Mouse (Mus musculus) neural tube, embryonic 15.5 days (tissue): ENCODE results near the gene H2-D1. TPM values are rescaled to one million over a fixed set of nuclear protein-coding genes. Genes with fewer than 3 reads are reported as not detected.
A peak's percentile ranks its signal among the peaks of the same experiment; 100 is the strongest.

Experiments
- ATAC-seq: fragments of 200-750 bp; cut with Nextera tagmentation; 2 replicates; pipeline ENCODE4 v1.8.0; 2017; ENCODE audit warnings: mild to moderate bottlenecking, moderate TSS enrichment, moderate library complexity; ENCODE audit not compliant: low FRiP score
- H3K27ac ChIP-seq: fragments of 300-500 bp; sonication (generic); replicated peaks from 2 replicates; pipeline ENCODE4 v1.5.1; 2015; ENCODE audit warnings: mild to moderate bottlenecking, inconsistent platforms
- H3K27me3 ChIP-seq: fragments of 300-500 bp; sonication (generic); replicated peaks from 2 replicates; pipeline ENCODE4 v1.6.1; 2015; ENCODE audit warnings: inconsistent platforms
- H3K36me3 ChIP-seq: fragments of 300-500 bp; sonication (generic); 2 replicates; pipeline ENCODE4 v1.6.1; 2015; ENCODE audit warnings: inconsistent platforms
- H3K4me1 ChIP-seq: fragments of 300-500 bp; sonication (generic); 2 replicates; pipeline ENCODE4 v1.6.1; 2015; ENCODE audit warnings: inconsistent platforms
- H3K4me2 ChIP-seq: fragments of 300-500 bp; sonication (generic); 2 replicates; pipeline ENCODE4 v1.6.1; 2015; ENCODE audit warnings: inconsistent platforms, mild to moderate bottlenecking, moderate library complexity
- H3K4me3 ChIP-seq: fragments of 300-500 bp; sonication (generic); replicated peaks from 2 replicates; pipeline ENCODE4 v1.5.1; 2015; ENCODE audit warnings: mild to moderate bottlenecking, inconsistent platforms
- H3K9ac ChIP-seq: fragments of 300-500 bp; sonication (generic); replicated peaks from 2 replicates; pipeline ENCODE4 v1.6.1; 2015; ENCODE audit warnings: mild to moderate bottlenecking, inconsistent platforms
- H3K9me3 ChIP-seq: fragments of 300-500 bp; sonication (generic); replicated peaks from 2 replicates; pipeline ENCODE4 v1.6.1; 2016; ENCODE audit warnings: inconsistent platforms
- WGBS: fragments of 180-500 bp; shearing (Covaris S2); methylation state at CpG from one replicate; pipeline ENCODE4 v1.1.7; 2015; ENCODE audit warnings: mixed read lengths; 5-methylcytosine and 5-hydroxymethylcytosine counted together
- polyA plus RNA-seq: library from polyadenylated mRNA; unstranded; fragments of >200 nt; fragmentation: Nextera tagmentation; extraction: Ambion mirVana; gene quantifications from 2 replicates; pipeline ENCODE4 v1.2.1, GENCODE M21; 2015

The H2-D1 gene
- 143 and 196 TPM in 2 replicates for polyA plus RNA-seq

DNA sequence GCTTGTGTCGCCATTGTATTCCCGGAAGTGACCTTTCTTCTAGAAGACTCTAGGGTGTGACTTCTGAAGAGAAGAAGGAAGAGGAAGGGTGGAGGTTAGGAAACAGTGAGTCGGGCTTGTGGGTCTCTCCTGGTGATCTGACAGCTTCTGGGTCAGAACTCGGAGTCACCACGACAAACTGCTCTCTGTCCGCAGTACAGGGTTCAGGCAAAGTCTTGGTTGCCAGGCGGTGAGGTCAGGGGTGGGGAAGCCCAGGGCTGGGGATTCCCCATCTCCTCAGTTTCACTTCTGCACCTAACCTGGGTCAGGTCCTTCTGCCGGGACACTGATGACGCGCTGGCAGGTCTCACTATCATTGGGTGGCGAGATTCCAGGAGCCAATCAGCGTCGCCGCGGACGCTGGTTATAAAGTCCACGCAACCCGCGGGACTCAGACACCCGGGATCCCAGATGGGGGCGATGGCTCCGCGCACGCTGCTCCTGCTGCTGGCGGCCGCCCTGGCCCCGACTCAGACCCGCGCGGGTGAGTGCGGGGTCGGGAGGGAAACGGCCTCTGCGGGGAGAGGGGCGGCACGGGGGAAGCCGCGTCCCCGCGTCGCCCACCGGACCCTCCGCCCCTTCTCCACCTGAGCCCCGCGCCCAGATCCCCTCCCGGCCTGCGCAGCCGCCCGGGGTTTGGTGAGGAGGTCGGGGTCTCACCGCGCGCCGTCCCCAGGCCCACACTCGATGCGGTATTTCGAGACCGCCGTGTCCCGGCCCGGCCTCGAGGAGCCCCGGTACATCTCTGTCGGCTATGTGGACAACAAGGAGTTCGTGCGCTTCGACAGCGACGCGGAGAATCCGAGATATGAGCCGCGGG lies at the start of gene H2-D1:
H2-D1 (plus strand) TSS at position 67 of the 859 bp plus-strand sequence.
- peak within 1 kb of the TSS; percentile 71 for H3K9ac ChIP-seq
- peak within 1 kb of the TSS; percentile 71 for H3K4me3 ChIP-seq
- peaks cover 6% of the 10 kb centered on the region; the same call in 1 of the 2 replicates for H3K27me3 ChIP-seq
- H3K27ac ChIP-seq: peak within 1 kb of the TSS; percentile 39; the same call in 1 of the 2 replicates
- WGBS: under 1% methylated on average over 63 of the region's 73 CpGs
- H3K4me2 ChIP-seq: peak within 1 kb of the TSS; percentile 92
- no peaks in the 10 kb centered on the region for H3K9me3 ChIP-seq
- ATAC-seq: peak; percentile 94
- H3K36me3 ChIP-seq: peaks cover 3% of the 10 kb centered on the region; the same call in 1 of the 2 replicates
- peaks cover 18% of the 10 kb centered on the region for H3K4me1 ChIP-seq

GRCm38 (mm10) chr17:35213071-35213470 lies 49.5 kb upstream of the H2-D1 start:
- Histone ChIP-seq H3K9me3 (no peaks in the 10 kb centered on the region), H3K36me3 (no peaks in the 10 kb centered on the region), H3K9ac (no peak overlapping the region), H3K27me3 (no peaks in the 10 kb centered on the region), H3K27ac (no peak overlapping the region), H3K4me2 (no peak overlapping the region), H3K4me1 (no peaks in the 10 kb centered on the region), H3K4me3 (no peak overlapping the region)
- no peak for ATAC-seq
- WGBS: 93% methylated on average over 5 of the region's 5 CpGs

DNA sequence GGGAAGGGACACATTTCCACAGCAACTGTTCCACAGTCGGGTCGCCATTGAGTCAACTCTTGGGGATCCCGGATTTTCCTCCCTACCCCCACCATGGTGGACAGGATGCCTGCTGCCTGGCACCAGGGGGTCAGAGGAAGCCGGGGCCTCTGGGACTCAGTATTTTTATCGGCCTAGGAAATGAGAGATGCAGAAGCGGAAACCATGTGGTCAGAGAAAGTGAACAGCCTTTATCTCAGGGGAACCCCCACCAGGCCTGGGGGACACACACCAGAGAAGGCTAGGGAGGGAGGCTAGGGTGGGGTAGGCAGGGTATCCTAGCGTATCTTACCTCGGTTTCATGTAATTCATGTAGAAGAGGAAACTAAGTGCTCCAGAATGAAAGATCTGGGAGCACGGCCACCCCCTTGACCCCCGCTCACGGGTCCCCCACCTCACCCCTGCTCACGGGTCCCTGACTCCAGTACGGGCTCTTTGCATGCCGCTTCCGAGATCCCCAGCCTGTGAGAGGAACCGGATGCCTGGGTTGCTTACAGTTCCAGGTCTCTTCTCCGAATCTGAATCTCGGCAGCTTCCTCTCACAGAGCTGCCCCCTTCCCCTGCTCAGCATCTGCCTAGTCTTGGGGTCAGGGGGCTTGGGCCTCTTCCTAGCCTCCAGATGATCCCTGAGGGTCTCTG lies 43.9 kb upstream of the H2-D1 start:
- H3K36me3 ChIP-seq: peaks cover 17% of the 10 kb centered on the region
- no peak overlapping the region for H3K27ac ChIP-seq
- H3K4me1 ChIP-seq: no peaks in the 10 kb centered on the region
- H3K9me3 ChIP-seq: no peaks in the 10 kb centered on the region
- H3K27me3 ChIP-seq: no peaks in the 10 kb centered on the region
- no peak overlapping the region for H3K4me3 ChIP-seq
- no peak overlapping the region for H3K4me2 ChIP-seq
- no peak overlapping the region for H3K9ac ChIP-seq
- WGBS: 85% methylated on average over 18 of the region's 18 CpGs
- no peak for ATAC-seq

DNA sequence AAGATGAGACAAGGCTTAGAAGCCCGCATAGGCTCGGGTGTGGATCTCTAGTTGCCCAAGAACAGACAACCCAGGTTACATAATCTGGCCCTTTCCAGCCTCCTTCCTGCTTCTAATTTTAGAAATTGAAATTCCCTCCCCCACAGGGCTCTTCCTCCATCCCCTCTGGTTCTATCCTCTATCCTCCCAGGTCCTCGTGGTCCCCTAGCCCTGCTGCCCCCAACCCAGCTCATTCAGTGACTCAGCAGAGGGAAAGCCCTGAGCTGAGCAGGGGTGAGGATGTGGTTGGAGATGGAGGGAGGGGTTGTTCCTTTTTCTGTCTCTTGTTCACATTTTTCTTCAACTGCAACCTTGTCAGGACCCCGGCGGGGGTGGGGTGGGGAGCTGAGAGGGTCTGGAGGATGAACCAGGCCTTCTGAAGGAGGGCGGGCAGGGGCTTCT lies 42.9 kb upstream of the H2-D1 start:
- WGBS: 91% methylated on average over 6 of the region's 6 CpGs
- ATAC-seq: no peak
- no peak overlapping the region for H3K4me2 ChIP-seq
- no peak overlapping the region for H3K4me3 ChIP-seq
- H3K9me3 ChIP-seq: no peaks in the 10 kb centered on the region
- H3K27me3 ChIP-seq: no peaks in the 10 kb centered on the region
- H3K4me1 ChIP-seq: no peaks in the 10 kb centered on the region
- H3K9ac ChIP-seq: no peak overlapping the region
- peaks cover 17% of the 10 kb centered on the region for H3K36me3 ChIP-seq
- H3K27ac ChIP-seq: no peak overlapping the region

DNA sequence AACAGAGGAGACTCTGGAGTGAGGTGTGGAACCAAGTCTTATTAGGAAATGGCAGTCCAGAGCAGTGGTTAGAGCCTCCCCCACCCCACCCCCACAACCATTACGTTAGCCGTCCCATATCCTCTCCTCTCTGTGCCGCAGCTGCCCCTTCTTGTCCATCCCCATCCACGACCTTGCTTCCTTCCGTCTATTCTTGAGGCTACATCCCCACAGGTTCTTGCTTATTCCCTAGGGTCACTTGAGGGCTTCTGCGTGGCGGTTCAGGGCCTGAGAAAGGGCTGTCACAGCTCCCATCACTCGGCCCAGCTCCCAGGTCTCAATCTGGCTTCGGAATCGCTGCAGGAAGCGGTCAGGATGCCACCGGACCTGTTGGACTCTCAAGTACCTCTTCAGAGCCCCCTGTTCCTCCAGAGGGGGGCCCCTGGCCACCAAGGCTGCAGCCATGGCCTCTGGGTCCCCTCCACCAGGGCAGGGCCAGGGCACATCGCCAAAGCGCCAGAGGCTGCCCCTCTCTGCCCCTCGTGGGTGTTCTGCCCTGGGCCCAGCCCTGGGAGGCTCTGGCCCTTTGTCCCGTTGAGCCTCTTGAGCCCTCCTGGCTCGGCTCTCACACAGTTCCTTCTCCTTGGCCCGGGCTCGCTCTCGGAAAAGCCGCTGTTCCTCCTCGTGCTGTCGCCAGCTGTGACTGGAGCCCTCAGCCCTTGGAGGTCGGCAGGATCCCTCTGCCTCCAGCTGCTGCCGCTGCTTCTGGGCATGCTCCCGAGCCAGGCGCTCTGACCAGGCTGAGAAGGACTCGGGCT lies 42.2 kb upstream of the H2-D1 start, which contains the start of gene Gm16181:
Gm16181 (plus strand) TSS at position 679 of the 797 bp plus-strand sequence.
- no peak for ATAC-seq
- Histone ChIP-seq H3K9ac (no peak within 1 kb of the TSS), H3K4me1 (no peaks in the 10 kb centered on the region), H3K36me3 (peaks cover 23% of the 10 kb centered on the region), H3K9me3 (no peaks in the 10 kb centered on the region), H3K27me3 (no peaks in the 10 kb centered on the region), H3K4me2 (no peak within 1 kb of the TSS), H3K27ac (no peak within 1 kb of the TSS), H3K4me3 (no peak within 1 kb of the TSS)
- 85% methylated on average over 28 of the region's 28 CpGs for WGBS

DNA sequence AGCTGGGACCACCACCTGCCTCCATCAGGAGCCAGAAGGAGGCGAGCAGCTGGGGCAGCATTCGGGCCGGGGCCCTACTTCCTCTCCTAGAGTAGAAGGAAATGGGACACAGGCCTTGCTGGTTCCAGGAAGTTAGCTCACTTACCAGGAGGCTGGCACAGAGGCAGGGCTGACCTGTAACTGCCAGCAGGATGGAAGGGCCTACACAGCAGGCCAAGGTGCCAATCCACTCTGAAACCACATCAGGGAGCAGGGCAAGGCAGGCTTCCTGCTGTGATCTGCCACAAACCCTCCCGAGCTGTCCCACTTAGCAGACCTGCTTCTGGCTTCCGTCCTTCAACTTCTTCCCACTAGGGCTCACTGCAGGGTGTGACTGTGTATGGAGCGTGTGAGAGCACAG lies 40.2 kb upstream of the H2-D1 start:
- ATAC-seq: no peak
- Histone ChIP-seq H3K36me3 (peaks cover 29% of the 10 kb centered on the region), H3K9ac (no peak overlapping the region), H3K4me1 (no peaks in the 10 kb centered on the region), H3K27ac (no peak overlapping the region), H3K27me3 (no peaks in the 10 kb centered on the region), H3K4me3 (no peak overlapping the region), H3K4me2 (no peak overlapping the region), H3K9me3 (no peaks in the 10 kb centered on the region)
- WGBS: 74% methylated on average over 6 of the region's 6 CpGs

DNA sequence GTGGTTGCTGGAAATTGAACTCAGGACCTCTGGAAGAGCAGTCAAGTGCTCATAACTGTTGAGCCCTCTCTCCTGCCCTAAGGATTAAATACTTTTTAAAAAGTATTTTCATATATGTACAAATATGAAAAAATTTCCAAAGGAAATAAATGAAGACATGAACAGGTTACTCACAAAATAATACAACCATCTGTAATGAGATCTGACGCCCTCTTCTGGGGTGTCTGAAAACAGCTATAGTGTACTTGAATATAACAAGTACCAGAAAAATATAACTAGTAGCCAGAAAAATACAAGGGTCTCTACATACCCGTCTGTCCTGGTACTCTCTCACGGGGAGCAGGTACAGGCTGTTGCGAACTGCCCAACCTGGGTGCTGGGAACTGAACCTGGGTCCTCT lies 37.9 kb upstream of the H2-D1 start:
- Histone ChIP-seq H3K9me3 (no peaks in the 10 kb centered on the region), H3K27me3 (no peaks in the 10 kb centered on the region), H3K4me1 (no peaks in the 10 kb centered on the region), H3K9ac (no peak overlapping the region), H3K36me3 (peaks cover 49% of the 10 kb centered on the region), H3K4me3 (no peak overlapping the region), H3K27ac (no peak overlapping the region), H3K4me2 (no peak overlapping the region)
- no peak for ATAC-seq
- WGBS: 98% methylated on average over 4 of the region's 4 CpGs

- no peaks in the 10 kb centered on the region for H3K4me1 ChIP-seq
- H3K9me3 ChIP-seq: no peaks in the 10 kb centered on the region
- H3K4me3 ChIP-seq: no peak overlapping the region
- no peak overlapping the region for H3K9ac ChIP-seq
- H3K27me3 ChIP-seq: no peaks in the 10 kb centered on the region
- 99% methylated on average over 5 of the region's 5 CpGs for WGBS
- ATAC-seq: no peak
- H3K27ac ChIP-seq: no peak overlapping the region
- H3K4me2 ChIP-seq: no peak overlapping the region
- peaks cover 46% of the 10 kb centered on the region for H3K36me3 ChIP-seq
Measured at GRCm38 (mm10) chr17:35225456-35225855, 37.1 kb upstream of the H2-D1 start.

DNA sequence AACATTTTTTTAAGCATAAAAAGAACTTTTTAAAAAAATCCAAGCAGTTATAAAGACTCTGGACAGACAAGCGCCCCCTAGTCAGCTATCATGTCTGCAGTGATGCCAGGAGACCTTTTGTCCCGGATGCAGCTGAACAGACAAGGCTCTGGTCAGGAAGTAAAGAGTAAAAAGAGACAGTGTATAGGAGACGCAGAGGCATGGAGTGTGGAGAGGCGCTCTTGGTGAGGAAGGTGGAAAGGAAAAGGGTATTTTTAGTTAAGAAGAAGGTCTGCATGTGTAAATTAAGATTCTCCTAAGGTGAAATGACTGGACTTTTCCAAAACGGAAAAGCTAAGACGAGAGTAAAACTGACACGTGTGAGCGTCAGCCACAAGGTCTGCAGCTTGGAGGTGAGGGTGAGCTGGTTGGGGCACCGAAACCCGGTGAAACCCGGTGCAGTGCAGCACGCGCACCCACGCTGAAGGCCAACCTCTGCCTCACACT lies 35.9 kb upstream of the H2-D1 start:
- no peak overlapping the region for H3K27ac ChIP-seq
- H3K4me3 ChIP-seq: no peak overlapping the region
- WGBS: 90% methylated on average over 14 of the region's 14 CpGs
- H3K4me1 ChIP-seq: peaks cover under 1% of the 10 kb centered on the region
- no peak overlapping the region for H3K9ac ChIP-seq
- H3K4me2 ChIP-seq: no peak overlapping the region
- no peaks in the 10 kb centered on the region for H3K9me3 ChIP-seq
- no peaks in the 10 kb centered on the region for H3K27me3 ChIP-seq
- no peak for ATAC-seq
- H3K36me3 ChIP-seq: peaks cover 49% of the 10 kb centered on the region

DNA sequence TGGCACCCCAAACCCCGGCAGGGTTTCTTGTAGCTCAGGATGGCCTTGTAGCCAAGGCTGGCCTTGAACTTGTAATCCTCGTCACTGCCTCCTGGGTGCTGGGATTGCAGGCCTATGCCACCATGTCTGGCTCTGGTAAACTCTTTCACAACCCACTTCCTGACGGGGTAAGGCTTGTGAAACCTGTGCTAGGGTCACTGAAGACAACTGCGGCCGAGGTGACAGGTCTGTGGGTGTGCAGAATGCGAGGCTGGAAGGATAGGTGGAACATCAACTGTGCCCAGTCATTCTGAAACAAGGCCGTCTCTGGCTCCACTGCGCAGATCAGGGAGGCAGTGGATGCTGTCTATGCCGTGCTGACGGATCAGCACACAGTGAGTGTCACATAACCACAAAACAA lies 31.5 kb upstream of the H2-D1 start:
- no peak overlapping the region for H3K4me3 ChIP-seq
- no peak overlapping the region for H3K9ac ChIP-seq
- peaks cover 47% of the 10 kb centered on the region for H3K36me3 ChIP-seq
- no peak for ATAC-seq
- H3K27me3 ChIP-seq: no peaks in the 10 kb centered on the region
- H3K4me2 ChIP-seq: no peak overlapping the region
- peaks cover 35% of the 10 kb centered on the region for H3K4me1 ChIP-seq
- WGBS: 91% methylated on average over 10 of the region's 10 CpGs
- H3K9me3 ChIP-seq: no peaks in the 10 kb centered on the region
- H3K27ac ChIP-seq: no peak overlapping the region

DNA sequence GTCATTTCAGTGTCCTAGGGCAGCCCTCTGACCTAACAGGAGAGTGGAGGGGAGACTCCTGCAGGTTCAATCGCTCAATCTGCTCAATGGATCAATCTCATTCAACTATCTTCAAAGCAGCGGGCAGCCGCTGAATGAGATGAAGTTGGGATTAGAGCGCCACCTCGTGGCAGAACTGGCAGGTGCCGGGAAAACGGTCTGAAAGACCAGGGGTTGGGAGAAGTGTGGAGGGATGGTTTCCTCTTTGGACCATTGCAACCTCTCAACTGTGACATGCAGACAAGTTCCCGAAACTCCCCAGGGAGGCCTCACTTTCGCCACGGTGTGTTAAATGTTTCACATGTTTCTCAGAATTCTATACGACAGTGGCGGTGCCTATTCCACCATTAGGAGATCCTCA lies 30.5 kb upstream of the H2-D1 start:
- no peak for ATAC-seq
- Histone ChIP-seq H3K27me3 (no peaks in the 10 kb centered on the region), H3K27ac (no peak overlapping the region; the same call in 1 of the 2 replicates), H3K4me2 (peak overlapping the region; percentile 23; the same call in 1 of the 2 replicates), H3K9me3 (no peaks in the 10 kb centered on the region), H3K4me3 (peak overlapping the region; percentile 9; the same call in 1 of the 2 replicates), H3K4me1 (peaks cover 42% of the 10 kb centered on the region), H3K9ac (no peak overlapping the region; the same call in 1 of the 2 replicates), H3K36me3 (peaks cover 44% of the 10 kb centered on the region)
- 10% methylated on average over 12 of the region's 12 CpGs for WGBS
